Mouse (Mus musculus) myocyte (in vitro differentiated cells): ENCODE results near the gene March1.

Experiments
- CEBPB ChIP-seq: IDR thresholded peaks from 2 replicates; pipeline ENCODE4 v1.6.1; 2011; ENCODE audit warnings: mild to moderate bottlenecking, moderate library complexity; ENCODE audit not compliant: poor library complexity, insufficient read depth, severe bottlenecking
- E2F4 ChIP-seq: IDR thresholded peaks from one replicate; pipeline ENCODE4 v1.6.1; 2011; ENCODE audit warnings: mild to moderate bottlenecking, control low read depth, moderate library complexity; ENCODE audit not compliant: insufficient read depth
- MAX ChIP-seq: IDR thresholded peaks from one replicate; pipeline ENCODE4 v1.6.1; 2011; ENCODE audit warnings: low read depth, mild to moderate bottlenecking, control low read depth
- MYOD1 ChIP-seq, 3 experiments: IDR thresholded peaks; one replicate each; pipeline ENCODE4 v1.6.1; 2011; ENCODE audit warnings: control low read depth in 2 of 3, low read depth in 2 of 3, mild to moderate bottlenecking in 2 of 3, moderate library complexity in 1 of 3; ENCODE audit not compliant: insufficient read length in 2 of 3, control insufficient read depth in 1 of 3
- MYOG ChIP-seq, 3 experiments: IDR thresholded peaks; one replicate each; pipeline ENCODE4 v1.6.1; 2011; ENCODE audit warnings: control low read depth in 2 of 3, low read depth in 2 of 3, mild to moderate bottlenecking in 2 of 3; ENCODE audit not compliant: insufficient read length in 2 of 3, control insufficient read depth in 1 of 3, insufficient read depth in 1 of 3
- POLR2A ChIP-seq: IDR thresholded peaks from one replicate; pipeline ENCODE4 v1.6.1; 2011; ENCODE audit warnings: low read depth, mild to moderate bottlenecking, control low read depth, moderate library complexity; ENCODE audit not compliant: insufficient read length
- POLR2AphosphoS2 ChIP-seq: IDR thresholded peaks from one replicate; pipeline ENCODE4 v1.6.1; 2011; ENCODE audit warnings: low read depth, control low read depth; ENCODE audit not compliant: insufficient read length
- TCF12 ChIP-seq: IDR thresholded peaks from one replicate; pipeline ENCODE4 v1.6.1; 2011; ENCODE audit warnings: mild to moderate bottlenecking, control low read depth; ENCODE audit not compliant: poor library complexity, insufficient read depth, severe bottlenecking
- TCF3 ChIP-seq: IDR thresholded peaks from one replicate; pipeline ENCODE4 v1.6.1; 2011; ENCODE audit warnings: low read depth, control low read depth; ENCODE audit not compliant: insufficient read length
- USF1 ChIP-seq: IDR thresholded peaks from one replicate; pipeline ENCODE4 v1.6.1; 2011; ENCODE audit warnings: low read depth, mild to moderate bottlenecking, control low read depth, moderate library complexity

- TF ChIP-seq POLR2A (no peak), E2F4 (no peak), MAX (no peak), USF1 (no peak), TCF12 (no peak), POLR2AphosphoS2 (no peak), CEBPB (no peak), MYOD1 (IDR thresholded peaks at IDR 0.05; ENCODE audit: control insufficient read depth in 1 of 3, insufficient read length in 2 of 3, low read depth in 2 of 3) (no peak), MYOG (IDR thresholded peaks at IDR 0.05; ENCODE audit: control insufficient read depth in 1 of 3, insufficient read depth in 1 of 3, insufficient read length in 2 of 3, low read depth in 2 of 3) (no peak), TCF3 (no peak)
Measured at GRCm38 (mm10) chr8:66445351-66445750, 827.7 kb downstream of the March1 start.
